Mouse (Mus musculus): ENCODE measurements around the gene Mesd. TPM values are rescaled to one million over a fixed set of nuclear protein-coding genes. Genes with fewer than 3 reads are reported as not detected.

The Mesd gene
- 37.7 and 47.8 TPM in 2 replicates for total RNA-seq (2017)

DNA sequence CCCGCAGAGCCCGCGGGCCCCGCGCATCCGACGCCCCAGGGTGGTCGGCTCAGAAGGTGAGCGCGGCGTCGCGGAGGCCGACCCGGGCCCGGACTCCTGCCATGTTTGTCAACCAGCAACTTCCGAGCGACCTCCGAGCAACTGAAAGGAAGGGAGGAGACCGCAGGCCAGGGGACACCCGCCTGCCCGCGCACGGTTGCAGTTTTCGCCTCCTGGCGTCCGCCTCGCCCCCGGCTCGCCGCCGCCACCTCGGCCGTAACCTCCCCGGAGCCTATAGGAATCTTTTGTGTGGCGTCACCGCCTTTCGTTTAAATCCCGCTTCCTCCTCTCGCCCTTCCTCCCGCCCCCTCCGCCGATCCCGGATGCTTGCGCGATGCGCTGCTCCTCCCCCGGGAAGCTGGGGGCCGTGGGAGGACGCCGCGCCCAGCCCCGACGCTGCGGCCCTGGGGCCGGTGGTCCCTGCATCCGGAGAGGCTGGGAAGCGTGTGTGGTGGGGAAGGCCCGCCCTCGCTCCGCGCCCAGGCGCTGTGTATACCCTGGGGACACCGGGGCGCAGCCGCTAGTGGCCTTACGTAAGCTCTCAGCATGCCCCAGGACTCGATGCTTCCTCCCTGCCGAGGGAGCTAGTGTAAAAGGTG, at the start of gene Mesd, which contains the start of gene Tlnrd1:
TSS of gene Mesd (plus strand) at position 446 of the 638 bp plus-strand sequence.
TSS of gene Tlnrd1 (minus strand) at position 285 of the 638 bp plus-strand sequence.
- peak; percentile 71 for ATAC-seq (replicated peaks; ENCODE audit: low read depth, poor library complexity, severe bottlenecking)

DNA sequence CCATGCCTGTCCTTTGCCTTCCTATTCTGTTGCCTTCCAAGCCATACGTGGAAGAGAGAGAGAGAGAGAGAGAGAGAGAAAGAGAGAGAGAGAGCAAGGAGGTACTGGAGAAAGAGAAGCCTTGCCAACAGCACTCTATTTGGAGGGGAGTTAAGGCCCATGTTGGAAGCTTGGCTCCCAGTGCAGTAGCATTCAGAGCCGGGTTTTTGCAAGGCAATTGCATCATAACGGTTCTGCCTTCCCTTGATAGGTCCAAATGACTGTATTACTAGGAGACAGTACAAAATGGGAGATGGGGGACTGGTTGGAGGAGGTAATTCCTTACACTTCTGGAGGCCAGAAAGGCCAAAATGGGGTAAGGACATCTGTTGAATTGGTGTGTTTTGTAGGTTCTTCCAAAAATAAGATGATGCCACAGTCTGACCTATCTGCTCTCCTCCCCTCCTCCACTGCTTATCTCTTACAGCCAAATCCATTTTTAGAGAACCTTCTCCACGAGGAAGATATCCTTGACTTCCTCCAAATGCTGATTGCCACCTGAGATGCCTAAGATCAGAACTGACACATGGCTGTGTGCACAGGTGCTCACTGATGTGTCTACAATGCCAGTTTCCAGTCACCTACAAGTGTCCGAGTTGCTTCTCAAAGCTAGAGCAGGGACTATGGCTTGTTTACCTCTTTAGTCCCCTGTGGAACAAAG, 45.6 kb upstream of the Mesd start:
- ATAC-seq (replicated peaks; ENCODE audit: low read depth, poor library complexity, severe bottlenecking): no peak

DNA sequence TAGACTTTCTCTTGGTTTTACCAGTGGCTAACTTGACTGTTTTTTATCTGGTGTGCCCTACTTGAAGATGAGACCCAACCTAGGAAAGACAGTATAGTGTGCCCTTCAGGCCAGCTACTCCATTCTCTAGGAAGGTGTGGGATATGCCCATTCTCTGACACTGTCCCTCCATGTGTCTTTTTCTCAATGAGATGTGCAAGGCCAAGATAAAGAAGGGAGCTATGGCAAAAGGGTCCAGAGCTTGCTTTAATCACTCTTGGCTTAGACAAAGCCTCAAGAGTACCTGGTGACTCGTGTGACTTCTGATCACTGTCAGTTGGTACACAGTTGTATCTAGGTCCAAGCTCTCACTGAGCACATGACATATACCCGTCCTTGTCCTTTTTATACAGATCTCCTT, 44.2 kb upstream of the Mesd start:
- no peak for ATAC-seq (replicated peaks; ENCODE audit: low read depth, poor library complexity, severe bottlenecking)

DNA sequence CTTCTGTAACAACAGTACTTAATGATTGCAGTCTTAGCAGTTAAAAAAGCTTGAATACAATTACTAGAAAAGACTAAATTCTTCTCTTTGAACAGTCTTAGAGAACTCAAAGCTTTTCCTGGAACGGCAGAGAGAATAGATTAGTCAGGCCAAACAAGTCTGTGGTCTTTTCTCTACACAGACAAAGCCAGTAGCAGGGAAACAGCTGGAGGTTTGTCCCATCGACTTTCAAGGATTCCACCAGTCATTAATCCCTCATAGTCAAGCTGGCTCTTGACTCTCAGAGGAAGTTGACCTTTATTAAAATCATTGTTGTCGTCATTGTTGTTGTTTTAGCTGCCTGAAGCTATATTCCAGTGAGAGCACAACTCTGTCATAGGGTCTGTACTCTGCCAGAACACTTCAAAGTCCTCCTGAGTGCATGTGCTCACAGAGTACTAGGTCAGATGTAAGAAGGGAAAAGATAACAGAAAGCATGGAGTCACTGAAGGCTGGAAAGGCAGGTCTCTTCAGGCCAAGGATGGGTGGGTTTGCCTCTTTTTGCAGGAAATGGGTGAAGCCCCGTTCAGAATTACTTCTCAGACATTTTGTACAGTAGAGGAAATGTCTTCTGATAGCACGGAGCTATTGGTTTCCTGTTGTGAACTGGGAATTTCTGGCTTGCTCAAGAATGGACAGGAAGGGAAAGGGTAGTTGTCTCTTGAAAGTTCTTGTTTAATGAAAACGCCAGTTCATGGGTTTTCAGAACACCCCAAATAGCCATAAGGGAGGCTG, 41.6 kb upstream of the Mesd start:
- no peak for ATAC-seq (replicated peaks; ENCODE audit: low read depth, poor library complexity, severe bottlenecking)

DNA sequence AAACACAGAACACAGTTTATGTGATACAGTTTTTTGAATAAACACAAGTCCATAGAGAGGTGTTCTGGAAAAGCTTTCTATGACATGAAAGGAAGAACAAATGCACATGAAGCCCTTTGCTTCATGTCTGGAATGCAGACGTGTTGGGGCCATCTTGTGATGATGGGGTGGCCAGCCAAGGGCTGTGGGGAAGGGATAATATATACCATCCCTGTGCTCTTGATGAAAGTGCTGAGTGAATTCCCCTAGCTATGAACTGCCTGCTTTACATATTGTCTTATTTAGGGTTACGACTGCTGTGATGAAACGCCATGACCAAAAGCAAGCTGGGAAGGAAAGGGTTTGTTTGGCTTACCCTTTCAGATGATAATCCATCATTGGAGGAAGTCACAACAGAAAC, 39.5 kb upstream of the Mesd start:
- no peak for ATAC-seq (replicated peaks; ENCODE audit: low read depth, poor library complexity, severe bottlenecking)

DNA sequence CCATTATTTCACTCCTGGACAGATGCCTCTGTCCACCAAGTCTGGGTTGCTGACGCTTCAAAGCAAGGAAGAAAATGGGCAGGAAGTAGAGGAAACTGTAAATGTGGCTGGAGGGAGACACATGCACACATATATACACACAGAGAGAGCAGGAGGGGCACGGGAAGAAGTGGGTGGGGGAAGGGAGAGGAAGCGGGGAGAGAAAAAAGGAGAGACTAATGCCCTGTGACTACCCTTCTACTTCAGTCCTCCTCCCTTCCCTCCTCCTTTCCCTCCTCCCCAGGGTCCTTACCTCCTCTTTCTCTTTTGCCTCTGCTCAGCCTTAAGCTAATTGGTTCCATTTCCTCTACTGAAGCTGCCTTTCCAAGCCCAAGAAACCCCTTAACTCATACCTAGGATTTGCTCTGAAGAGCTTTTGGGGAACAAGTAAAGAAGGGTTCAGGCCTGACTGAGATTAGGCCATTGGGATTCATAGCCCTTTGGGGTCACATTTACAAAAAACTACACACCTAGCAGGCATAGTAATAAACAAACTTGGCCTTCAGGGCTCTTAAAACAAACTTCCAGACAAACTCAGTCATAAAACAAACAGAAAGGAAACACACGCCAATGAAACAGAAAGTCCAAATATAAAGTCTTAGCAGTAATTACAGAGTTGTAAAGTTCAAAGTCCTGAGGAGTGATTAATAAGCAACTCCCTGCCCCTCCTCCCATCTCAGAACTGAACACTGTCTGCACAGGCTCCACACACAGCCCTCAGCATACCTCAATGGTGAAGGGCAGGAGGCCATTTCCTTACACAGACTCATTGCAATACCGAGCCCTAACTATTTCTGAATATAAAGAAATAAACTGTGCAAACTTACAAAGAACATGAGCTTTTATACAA, 36.8 kb upstream of the Mesd start:
- no peak for ATAC-seq (replicated peaks; ENCODE audit: low read depth, poor library complexity, severe bottlenecking)

DNA sequence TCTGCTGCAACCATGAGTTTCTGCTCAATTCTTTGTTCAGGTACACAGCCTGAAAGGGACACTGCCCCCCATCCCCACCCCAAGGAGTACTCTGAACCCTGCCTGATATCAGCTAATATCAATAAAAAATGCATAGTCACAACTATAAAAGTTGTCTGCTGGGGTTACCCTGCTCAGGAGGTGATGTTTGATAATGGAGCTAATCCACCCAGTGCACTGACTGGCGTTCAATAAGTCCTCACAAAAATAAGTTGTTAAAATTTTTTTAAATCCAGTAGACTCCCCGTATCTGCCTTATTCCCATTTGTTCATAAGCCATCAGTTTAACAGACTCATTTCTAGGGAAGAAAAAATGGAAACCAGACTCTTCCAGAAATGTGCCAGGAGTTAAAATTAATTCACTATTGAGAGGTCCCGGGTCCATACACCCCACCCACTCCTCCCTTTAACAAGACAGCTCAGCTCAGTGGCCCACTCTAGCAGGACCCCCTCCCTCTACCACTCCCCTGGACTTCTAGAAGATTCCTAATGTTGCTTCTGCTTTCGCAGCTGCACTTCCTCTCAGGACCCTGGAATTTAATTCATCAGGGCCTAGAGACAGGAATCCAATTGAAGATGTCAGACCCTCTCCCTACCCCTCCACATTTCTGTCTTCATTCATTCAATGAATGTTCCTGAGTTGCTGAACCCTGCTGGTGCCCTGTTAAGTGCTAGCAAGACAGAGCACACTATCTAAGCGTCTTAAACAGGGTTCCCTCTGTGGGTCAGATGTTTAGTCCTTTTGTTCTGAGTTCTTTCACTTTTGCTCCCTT, 32.5 kb upstream of the Mesd start:
- ATAC-seq (replicated peaks; ENCODE audit: low read depth, poor library complexity, severe bottlenecking): no peak

DNA sequence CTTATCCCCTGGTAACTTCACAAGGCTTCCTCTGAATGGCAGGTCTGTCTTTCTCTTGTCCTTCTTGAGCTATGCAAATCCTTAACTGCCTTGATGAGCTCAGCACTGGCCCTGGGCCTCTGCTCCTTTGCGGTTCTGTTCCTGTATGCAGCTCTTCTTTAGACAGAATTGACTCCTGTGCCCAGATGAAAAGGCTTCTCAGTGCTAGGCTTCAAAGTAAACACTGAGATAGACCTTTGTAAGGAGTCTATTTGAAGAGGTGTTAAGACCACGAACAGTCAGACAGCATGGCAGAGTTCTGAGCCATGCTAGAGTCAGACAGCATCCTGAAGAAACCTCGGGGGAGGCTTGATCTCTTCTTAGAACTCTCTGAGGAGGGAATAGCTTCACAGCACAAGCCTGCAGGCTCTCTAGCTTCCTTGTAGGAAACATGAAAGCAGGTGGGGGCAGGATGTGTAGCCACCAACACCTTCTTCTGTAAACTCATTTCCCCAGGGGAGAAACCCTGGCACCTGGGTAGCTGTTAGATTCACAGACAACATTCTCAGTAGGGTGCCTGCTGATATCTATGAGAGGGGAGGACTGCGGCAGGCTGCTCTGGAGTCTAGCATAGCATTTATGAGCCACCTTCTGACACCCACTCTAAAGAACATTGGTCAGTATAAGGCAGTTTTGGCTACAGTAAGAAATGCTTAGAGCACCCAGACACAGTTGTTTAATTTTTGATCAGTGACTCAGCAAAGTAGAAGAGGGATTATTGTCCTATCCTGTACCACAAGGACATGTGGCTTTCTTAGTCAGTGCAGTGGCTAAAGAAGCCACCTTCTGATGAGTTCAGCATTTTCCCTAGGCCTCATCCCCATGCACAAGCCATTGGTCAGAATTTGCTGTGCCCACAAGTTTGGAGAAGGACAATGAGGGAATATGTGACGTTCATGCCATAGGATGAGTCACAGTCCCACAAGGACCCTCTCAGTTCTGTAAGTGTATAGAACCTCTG, 31.6 kb upstream of the Mesd start:
- no peak for ATAC-seq (replicated peaks; ENCODE audit: low read depth, poor library complexity, severe bottlenecking)

DNA sequence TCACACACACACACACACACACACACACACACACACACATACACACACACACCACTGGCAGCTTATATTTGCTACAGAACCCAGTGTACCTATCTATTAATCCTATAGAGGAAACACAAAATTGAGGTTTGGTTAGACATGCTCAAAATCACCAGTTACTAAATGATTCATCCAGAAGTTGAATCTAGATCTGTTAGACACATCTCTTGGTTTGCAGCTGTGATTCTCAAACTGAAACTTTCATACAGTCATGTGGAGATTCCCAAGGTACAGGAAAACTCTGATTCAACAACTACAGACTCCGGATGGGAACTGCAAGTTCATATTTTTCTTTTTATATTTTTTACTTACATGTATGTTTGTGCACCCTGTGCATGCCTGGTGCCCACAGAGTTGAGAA, 29.1 kb upstream of the Mesd start:
- ATAC-seq (replicated peaks; ENCODE audit: low read depth, poor library complexity, severe bottlenecking): no peak

DNA sequence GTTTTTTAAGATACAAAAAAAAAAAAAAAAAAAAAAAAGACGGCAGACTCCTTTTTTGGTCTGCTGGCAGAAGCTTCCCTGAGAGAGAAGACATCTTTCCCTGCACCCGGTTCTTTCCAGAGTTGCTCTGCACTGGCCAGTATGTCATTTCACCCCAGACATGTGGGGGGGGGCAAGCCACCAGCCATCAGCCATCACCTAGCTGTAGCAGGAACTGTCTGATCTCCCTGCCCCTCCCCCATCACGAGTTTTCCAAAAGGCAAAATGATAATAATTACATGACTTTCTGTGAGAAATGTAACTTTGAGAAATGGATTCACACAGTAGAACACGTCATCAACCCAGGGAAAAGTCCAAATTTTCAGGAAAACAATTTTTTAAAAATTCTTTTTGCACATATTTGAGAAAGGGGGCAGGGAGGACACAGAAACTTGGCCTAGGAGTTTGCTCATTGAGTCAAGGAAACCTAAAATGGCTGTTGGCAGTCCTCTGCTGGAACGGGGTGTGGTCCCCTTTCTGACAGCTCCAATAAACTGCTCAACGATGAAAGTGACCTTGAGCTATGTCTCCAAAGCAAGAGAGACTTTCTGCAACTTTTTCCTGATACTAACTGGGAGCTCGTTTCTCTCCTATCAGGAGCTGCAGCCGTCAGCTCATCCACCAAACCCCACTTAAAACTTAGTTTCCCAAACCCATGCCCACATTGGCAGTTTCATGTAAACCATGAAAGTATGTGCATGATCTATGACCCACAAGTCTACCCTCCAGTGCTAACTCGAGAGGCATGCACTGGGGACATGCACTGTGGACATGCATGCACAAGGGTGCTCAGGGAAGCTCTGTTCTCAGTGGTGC, 27.7 kb upstream of the Mesd start:
- ATAC-seq (replicated peaks; ENCODE audit: low read depth, poor library complexity, severe bottlenecking): no peak

DNA sequence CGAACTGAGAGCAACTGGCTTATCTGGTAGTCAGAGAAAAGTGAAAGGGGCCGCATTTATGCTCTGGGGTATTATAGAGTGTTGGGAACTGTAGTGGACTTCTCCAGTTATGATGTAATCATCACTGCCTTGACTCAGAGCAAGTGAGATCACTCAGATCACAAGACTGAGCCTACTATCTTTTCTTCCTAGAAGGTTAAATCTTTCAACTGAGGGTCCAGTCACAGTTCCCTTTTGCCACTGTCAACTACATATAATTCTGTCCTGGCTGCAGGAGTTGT, 27.1 kb upstream of the Mesd start:
- ATAC-seq (replicated peaks; ENCODE audit: low read depth, poor library complexity, severe bottlenecking): no peak

DNA sequence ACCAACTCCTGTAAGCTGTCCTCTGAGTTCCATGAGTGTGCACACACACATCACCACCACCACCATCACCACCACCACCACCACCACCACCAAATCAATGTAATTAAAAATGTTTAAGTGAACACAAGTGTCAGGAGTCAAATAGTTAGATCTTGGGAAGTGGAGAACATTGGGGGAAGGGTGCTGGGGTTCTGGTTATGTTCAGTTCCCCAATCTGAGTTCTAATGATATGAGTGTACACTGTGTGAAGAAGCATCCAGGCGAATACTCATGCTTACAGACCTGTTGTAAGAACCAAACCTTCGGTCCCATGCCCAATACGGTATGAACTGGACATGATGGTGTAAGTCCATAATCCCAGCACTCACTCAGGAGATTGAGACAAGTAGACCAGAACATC, 26.3 kb upstream of the Mesd start:
- no peak for ATAC-seq (replicated peaks; ENCODE audit: low read depth, poor library complexity, severe bottlenecking)

DNA sequence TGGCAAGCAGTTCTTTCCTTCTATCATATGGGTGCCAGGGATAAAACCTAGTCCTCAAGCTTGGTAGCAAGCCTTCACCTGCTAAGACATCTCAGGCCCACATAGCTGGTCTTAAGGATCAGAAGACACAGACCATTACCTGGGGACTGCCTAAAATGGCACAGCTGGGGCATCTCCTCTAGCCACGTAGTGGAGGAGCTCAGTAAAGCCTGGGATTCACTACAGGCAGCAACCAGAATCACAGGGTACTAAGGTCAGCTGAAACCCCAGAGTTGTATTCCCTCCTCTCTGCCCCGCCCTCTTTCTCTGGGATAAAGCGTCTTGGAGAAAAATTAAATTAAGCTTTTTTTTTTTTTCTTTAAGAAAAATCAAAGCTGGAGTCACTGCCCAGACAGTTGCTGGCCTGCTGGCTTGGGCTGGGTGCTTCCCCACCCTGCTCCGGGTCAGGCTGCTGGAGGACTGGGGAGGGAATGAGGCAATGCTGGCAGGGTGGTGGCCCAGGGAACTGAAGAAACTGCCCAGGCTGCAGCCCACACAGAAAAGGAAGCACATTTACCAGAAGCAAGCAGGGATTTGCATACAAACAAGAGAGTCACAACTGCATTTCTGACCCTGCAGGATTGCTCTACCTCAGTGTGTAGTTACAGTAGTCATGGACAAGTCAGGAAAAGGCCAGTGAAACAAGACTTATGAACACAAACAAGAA, 24.7 kb upstream of the Mesd start:
- peak; percentile 65; the same call in 1 of the 2 replicates for ATAC-seq (replicated peaks; ENCODE audit: low read depth, poor library complexity, severe bottlenecking)

DNA sequence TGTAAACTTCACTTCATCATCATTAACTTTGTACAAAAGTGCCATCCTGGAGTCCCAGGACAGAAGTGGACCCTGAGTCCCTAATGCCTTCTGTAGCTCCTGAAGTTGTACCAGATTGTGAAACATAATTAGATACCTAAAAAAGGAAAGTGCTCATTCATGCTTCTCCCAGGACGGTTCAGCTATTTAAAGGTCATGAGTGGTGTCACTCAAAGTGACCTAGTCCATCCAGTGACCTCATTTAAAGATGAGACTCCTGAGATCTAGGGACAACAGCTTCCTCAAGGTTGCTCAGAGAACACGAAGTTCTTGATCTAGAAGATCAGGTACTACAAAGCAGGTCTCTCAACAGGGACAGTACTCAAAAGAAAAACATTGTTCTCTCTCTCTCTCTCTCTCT, 20.7 kb upstream of the Mesd start:
- ATAC-seq (replicated peaks; ENCODE audit: low read depth, poor library complexity, severe bottlenecking): no peak

DNA sequence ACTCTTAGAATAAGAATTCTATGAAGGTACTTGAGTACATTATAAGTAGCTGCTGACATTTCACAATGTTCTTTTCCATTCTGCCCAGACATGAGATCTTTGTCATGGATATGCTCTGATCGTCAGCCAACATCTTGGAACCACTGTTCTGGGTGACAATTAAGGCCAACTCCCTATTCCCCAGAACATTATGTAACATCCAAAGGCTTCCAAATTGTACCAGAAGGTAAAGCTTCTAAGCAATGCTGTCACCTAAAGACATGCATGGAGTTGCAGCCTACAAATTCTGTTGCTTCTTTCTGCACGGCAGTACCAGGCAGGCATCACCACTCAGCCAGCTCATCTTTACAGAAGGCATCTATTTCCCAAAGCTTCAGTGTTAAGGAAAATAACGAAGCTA, 16.1 kb upstream of the Mesd start:
- no peak for ATAC-seq (replicated peaks; ENCODE audit: low read depth, poor library complexity, severe bottlenecking)

DNA sequence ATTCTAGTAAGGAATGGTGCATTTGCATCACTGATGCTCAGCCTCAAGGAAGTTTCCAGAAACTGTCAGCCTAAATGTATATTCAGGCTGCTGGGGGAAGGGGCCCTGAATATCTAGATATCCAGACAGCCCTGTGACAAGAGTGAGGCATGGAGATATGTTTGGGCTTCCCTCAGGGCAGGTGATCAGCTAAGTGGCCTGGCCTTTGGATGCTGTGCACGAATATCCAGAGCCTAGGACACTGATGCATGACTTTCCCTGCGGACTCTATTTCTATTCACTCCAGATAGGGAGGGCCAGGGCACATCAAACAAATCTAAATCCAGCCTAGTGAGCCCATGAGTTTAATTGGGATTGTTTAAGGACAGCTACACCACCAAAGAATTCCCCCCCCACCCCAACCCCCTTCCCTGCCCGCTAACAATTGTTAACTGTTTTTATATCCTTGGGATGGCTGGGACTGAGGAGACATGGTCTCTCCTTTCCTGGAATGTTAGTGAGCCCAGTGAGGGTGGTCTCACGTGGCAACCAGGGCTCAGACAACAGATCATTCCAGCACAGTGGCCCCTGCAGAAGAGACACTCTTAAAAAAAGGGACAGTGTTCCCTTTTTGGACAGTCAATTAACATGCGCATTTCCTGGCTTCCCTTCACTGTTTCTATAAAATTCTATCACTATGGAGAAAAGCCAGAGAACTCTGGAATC, 14.3 kb upstream of the Mesd start:
- no peak for ATAC-seq (replicated peaks; ENCODE audit: low read depth, poor library complexity, severe bottlenecking)
